Mouse (Mus musculus) gastrocnemius, postnatal 36 days (tissue): ENCODE data around the gene Csf3r. TPM values are rescaled to one million over a fixed set of nuclear protein-coding genes. Genes with fewer than 3 reads are reported as not detected.

Experiments
- total RNA-seq, 2 experiments: library from RNA; stranded (reverse); gene quantifications; 2 replicates each; pipeline ENCODE4 v1.2.3; 2021

Csf3r gene
- total RNA-seq, 2 experiments from 2014 or later, result 0.30 to 0.41 TPM

Other genes with a start within 250 kb of the Csf3r start
- 10 to 100 TPM; 69.8 to 74.3 TPM for gene Mrps15, start 22.4 kb downstream of the Csf3r start, total RNA-seq
- 1 to 10 TPM; 1.2 to 2.5 TPM for gene Oscp1, start 34.0 kb downstream of the Csf3r start, total RNA-seq
- gene Lsm10, start 72.1 kb downstream of the Csf3r start, total RNA-seq, result 1 to 10 TPM; 5.8 to 7.6 TPM
- 10 to 100 TPM; 74.6 to 80.1 TPM for gene Stk40, start 79.4 kb downstream of the Csf3r start, total RNA-seq
- 1 to 10 TPM; 5.5 to 6.8 TPM for gene Eva1b, start 123.2 kb downstream of the Csf3r start, total RNA-seq
- 1 to 10 TPM in 1 of 2 experiments, under 1 TPM in 1; 0.71 to 1.3 TPM for gene Sh3d21, start 138.9 kb downstream of the Csf3r start, total RNA-seq
- gene Thrap3, start 178.2 kb downstream of the Csf3r start, total RNA-seq, result 100 to 1,000 TPM in 1 of 2 experiments, 10 to 100 TPM in 1; 87.9 to 106 TPM
- 100 to 1,000 TPM; 165 to 207 TPM for gene Map7d1, start 231.8 kb downstream of the Csf3r start, total RNA-seq
- 10 to 100 TPM; 15.9 to 17.9 TPM for gene Trappc3, start 237.8 kb downstream of the Csf3r start, total RNA-seq